Mouse (Mus musculus) embryo, embryonic 10.5 days (tissue): ENCODE measurements around the gene Cpne2.

Source experiments
- DNase-seq: peaks from one replicate; pipeline ENCODE4 v3.0.0-alpha.2; 2015; ENCODE audit warnings: low spot score

Cpne2 gene

GRCm38 (mm10) chr8:94537456-94537855, 4.7 kb downstream of the Cpne2 start:
- no peak for DNase-seq

DNA sequence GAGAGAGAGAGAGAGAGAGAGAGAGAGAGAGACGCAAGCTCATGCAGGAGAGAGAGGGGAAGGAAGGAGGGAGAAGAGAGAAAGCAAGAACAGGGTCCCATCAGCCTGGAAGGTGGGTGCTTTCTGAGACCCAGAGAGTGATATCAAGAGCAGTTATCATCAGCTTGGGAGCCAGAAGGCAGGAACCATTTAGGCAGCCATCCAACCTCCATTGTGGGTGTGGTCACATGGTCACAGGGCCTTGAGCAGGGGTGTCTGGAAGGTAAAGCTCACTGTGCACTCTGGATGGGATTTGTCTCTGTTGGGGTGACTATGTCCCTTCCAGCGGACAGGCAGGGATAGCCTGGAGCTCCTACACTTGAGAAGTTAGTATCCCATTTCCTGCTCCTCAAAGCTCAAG, 7.2 kb downstream of the Cpne2 start:
- no peak for DNase-seq

DNA sequence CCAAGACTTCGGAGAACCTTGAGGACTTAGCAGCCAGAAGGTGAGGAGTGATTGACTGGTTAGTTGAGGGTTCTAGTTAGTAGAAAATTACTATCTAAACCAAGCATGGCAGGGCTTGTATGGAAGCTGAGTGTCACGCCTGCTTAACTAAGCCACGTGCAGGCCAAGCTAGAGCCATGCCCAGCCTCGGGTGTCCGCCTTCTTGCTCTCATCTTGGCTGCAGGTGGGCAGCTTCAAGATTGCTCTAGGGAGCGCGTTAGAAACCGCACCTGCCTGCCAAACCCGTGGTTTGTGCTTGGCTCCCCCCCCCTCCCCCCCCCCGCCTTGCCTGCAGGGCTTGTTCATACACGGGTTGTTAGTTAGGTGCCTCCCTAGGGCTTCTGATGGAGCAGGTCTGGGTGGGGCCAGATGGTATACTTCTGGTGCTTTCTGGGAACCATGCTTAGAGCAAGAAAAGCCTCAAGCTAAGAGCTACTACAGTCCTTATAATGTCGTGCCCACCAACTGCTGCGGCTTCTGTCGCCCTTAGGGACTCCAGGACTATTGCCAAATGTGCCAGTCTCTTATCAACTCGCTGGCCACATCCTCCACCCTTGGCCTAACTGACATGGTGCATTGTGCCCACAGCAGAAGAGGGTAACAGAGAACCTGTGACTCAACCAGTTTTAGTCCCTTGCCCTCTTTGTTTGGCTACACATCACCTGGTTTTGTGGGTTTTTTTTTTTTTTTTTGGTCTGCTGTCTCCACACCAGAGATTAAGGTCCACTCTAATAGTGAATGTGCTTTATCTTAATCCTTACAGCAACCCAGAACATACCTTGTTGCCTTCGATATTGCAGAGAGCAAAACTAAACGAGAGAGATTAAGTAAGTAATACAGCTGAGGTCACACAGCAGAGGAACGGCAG, 8.4 kb downstream of the Cpne2 start:
- DNase-seq: no peak

GRCm38 (mm10) chr8:94543981-94544380, 11.2 kb downstream of the Cpne2 start:
- DNase-seq: no peak

DNA sequence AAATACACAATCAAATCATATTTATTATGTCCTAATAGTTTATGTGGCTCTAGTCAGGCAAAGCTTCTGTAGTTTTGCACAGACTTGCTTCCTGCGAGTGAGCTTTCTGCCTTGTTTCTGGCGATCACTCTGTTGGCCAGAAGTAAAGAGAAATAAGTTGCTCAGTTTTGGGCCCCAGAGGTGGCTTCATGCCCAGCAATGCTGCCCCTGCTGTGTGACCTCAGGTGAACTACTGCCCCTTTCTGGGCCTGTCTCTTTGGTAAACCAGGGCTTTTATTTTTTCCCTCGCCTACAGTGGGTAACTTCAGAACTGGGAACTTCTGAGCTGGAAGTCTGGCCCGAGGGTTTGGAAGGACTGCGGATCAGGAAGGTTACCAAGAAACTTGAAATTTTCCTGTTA, 16.3 kb downstream of the Cpne2 start:
- DNase-seq: no peak

- no peak for DNase-seq
These were observed 16.7 kb downstream of the Cpne2 start for GRCm38 (mm10) chr8:94549482-94549881.

GRCm38 (mm10) chr8:94549998-94550397, 17.2 kb downstream of the Cpne2 start:
- no peak for DNase-seq

DNA sequence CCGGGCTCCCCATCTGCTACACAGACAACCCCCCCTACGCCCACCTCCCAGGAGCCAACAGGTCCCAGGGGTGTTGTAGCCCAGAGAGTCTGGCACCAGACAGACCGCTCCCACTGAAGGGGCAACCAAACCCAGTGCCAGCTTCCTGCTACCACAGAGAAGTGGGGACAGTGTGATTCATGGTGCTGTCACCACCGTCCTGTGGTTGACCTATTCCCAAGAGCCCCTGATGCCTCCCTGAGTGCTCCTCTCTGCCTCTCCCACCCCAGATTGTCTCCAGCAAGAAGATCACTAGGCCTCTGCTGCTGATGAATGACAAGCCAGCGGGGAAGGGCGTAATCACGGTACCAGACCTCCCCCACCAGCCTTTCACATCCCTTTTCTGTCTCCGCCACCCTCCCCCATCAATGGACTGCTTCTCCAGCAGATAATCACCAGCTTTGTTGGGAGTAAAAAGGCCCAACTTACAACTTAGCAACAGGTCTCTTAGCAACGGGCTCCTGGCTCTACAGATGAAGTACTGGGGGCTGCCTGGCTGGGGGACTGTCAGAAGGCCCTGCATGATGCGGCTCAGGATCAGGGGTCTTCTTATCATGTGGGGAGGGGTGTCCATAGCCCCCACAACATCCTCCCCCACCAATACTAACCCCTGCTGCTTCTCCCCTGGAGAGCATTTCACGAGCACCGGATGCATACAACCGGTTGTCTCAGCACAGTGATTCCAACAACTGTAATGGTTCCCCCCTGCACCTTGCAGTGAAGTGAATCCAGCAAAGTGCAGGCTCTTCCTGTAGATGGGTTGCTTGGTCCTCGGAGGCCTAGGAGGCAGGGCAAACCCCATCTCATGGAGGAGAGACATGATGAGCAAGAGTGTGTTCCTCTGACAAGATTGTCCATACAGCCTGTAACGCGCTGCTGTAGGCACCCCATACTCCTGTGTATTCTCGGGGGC, 19.0 kb downstream of the Cpne2 start:
- DNase-seq: peak; percentile 92

- no peak for DNase-seq
These were observed 19.9 kb downstream of the Cpne2 start for GRCm38 (mm10) chr8:94552696-94553095.

DNA sequence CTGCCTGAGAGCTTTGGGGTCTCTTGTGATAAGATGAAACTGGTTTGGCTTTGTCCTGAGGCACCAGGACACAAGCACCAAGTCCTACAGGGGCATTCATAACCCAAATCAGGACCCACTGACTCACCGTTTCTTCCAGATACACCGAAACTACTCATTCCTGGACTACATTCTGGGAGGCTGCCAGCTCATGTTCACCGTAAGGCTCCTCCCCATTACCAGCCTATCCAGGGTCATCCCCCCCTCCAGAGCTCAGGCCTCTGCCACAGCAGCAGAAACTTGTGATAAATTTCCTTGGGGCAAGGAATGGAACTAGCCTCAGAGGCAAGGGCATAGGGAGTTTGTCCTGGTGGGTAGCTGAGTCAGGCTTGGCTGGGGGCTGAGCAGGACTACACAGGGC, 24.5 kb downstream of the Cpne2 start:
- DNase-seq: no peak

DNA sequence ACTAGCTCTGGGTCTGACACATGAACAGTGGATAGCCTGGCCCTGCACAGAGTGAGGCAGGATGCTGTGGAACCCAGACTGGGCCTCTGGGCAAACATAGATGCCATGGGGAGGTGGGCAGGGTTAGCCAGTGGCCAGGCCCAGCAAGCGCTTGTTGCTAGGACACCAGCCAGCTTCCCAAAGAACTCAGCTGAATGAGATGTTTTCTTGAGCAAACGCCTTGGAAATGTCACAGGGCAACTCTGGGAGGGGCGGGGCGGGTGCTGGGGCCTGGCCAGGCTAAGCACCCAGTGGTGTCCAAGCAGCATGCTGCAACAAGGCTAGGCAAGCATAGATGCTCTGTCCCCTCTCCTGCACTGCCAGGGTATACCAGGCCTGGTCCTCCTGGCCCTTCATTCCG, 28.5 kb downstream of the Cpne2 start:
- peak; percentile 52 for DNase-seq

DNA sequence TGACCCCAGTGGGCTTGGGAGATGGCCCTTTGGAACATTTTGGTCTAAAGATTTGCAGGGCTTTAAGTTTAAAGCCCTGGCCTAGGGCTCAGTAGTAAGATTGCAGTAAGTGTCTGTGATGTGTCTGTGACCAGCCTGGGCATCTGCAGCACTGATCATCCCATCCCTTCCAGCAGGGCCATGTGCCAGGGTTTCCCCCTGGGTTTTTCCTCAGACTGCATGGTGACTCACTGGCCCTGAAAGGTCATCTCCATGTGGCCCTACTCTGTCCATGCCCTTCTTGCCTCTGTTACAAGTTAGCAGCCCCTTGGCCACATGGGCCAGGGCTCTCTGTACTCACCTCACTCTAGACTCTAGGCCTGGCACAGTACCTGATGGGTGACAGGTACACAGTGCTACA, 31.6 kb downstream of the Cpne2 start:
- no peak for DNase-seq

DNA sequence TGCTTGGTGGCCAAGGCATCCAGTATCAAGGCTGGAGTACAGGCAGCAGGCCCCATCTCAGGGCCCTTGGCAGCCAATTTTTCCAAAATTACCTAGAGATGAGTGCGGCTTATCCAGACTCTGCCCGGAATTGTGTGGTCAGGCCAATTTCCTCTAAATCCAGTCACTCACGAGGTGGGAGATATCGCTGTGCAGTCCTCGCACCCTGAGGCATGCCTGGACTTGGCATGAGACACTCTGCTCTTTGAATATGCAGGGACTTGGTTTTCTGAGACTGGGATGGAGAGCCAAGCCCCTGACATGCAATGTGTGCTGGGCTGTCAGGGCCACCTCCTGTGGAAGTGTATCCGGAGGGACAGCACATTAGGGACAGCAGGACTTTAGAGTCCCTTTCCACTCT, 33.2 kb downstream of the Cpne2 start:
- DNase-seq: no peak

- no peak for DNase-seq
These were observed 33.8 kb downstream of the Cpne2 start for GRCm38 (mm10) chr8:94566446-94567158.

DNA sequence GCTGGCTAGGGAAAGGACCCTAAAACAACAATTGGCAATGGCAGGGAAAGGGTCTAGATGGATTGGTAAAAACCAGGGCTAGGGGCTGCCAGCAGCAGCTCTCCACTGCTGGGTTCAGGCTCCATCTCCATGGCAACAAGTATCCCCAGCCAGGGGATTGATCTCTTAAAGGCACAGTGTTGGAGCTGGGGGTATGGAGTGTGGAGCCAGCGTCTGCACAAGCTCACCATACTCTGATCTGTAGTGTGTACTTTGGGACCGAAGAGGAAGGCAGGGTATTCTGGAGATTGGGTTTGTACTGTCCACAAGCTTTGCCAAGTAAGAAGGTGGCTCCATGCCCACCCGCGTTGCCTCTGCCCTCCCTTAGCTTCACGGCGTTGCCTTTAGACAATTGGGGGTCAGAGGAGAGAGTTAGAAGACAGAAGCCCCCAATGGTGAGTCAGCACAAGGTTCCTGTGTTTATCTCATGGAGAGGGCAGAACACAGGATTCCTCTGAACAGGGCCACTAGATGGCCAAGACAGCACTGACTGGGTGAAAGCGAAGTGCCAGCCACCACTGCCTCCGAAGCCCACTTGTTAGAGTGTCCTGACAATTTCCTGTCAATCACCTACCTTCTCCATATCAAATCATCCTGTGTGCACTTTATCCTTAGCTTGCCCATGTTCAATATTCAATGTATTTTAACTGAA, 34.5 kb downstream of the Cpne2 start:
- peak; percentile 71 for DNase-seq

DNA sequence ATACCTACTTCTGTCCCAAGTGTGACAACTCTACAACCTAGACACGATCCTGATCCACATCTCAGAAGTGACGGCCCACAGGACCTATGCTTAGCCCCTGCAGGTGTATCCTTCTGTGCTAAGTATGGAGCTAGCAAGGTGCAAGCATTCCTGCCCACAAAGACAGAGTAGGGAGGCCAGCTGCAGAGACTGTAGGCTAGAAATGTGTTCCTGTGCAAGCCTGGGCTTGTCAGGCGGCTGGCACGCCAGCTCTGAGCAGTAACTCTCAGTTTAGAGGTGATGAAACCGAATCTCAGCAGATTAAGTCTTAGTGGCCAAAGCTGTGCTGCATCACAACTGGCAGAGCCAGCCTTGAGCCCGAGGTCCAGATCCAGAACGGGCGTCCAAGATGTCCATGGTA, 35.3 kb downstream of the Cpne2 start:
- no peak for DNase-seq

- no peak for DNase-seq
These were observed 36.6 kb downstream of the Cpne2 start for GRCm38 (mm10) chr8:94569419-94569818.

GRCm38 (mm10) chr8:94571896-94572295, 39.1 kb downstream of the Cpne2 start:
- no peak for DNase-seq

- DNase-seq: no peak
These were observed 41.5 kb downstream of the Cpne2 start for GRCm38 (mm10) chr8:94574159-94574907.

GRCm38 (mm10) chr8:94575148-94575547, 42.4 kb downstream of the Cpne2 start:
- DNase-seq: no peak
